Mouse (Mus musculus) CH12.LX (cell line): ENCODE data around the gene Acat1.

Experiments used
- CHD1 ChIP-seq: IDR thresholded peaks from 2 replicates; pipeline ENCODE4 v1.6.1; 2012; ENCODE audit warnings: low read depth, low read length, improper control_type of control experiment, inconsistent platforms
- ELF1 ChIP-seq: IDR thresholded peaks from 2 replicates; pipeline ENCODE4 v1.6.1; 2014; ENCODE audit warnings: low read depth, mild to moderate bottlenecking, inconsistent platforms, low read length, improper control_type of control experiment
- EP300 ChIP-seq: IDR thresholded peaks from 2 replicates; pipeline ENCODE4 v1.6.1; 2011; ENCODE audit warnings: low read length, improper control_type of control experiment
- ETS1 ChIP-seq: conservative IDR thresholded peaks from 2 replicates; pipeline ENCODE4 v1.6.1; 2012; ENCODE audit warnings: low read depth, mild to moderate bottlenecking, inconsistent platforms, low read length, improper control_type of control experiment, moderate library complexity
- HCFC1 ChIP-seq: IDR thresholded peaks from 2 replicates; pipeline ENCODE4 v1.6.1; 2012; ENCODE audit warnings: low read depth, mild to moderate bottlenecking, inconsistent platforms, low read length, improper control_type of control experiment
- MAFK ChIP-seq: IDR thresholded peaks from 2 replicates; pipeline ENCODE4 v1.6.1; 2011; ENCODE audit warnings: low read length, improper control_type of control experiment; ENCODE audit not compliant: insufficient replicate concordance
- NELFE ChIP-seq: IDR thresholded peaks from 2 replicates; pipeline ENCODE4 v1.6.1; 2011; ENCODE audit warnings: low read depth, low read length, improper control_type of control experiment
- POLR2A ChIP-seq: IDR thresholded peaks from 2 replicates; pipeline ENCODE4 v1.6.1; 2011; ENCODE audit warnings: low read depth, mild to moderate bottlenecking, improper control_type of control experiment, low read length
- RCOR1 ChIP-seq: conservative IDR thresholded peaks from 2 replicates; pipeline ENCODE4 v1.6.1; 2012; ENCODE audit warnings: low read depth, mild to moderate bottlenecking, inconsistent platforms, low read length, improper control_type of control experiment
- TCF12 ChIP-seq: IDR thresholded peaks from 2 replicates; pipeline ENCODE4 v1.6.1; 2014; ENCODE audit warnings: low read depth, mild to moderate bottlenecking, inconsistent platforms, low read length, improper control_type of control experiment
- USF1 ChIP-seq: IDR thresholded peaks from 2 replicates; pipeline ENCODE4 v1.6.1; 2014; ENCODE audit warnings: low read depth, mild to moderate bottlenecking, inconsistent platforms, low read length, improper control_type of control experiment
- ZNF384 ChIP-seq: IDR thresholded peaks from 2 replicates; pipeline ENCODE4 v1.6.1; 2012; ENCODE audit warnings: low read depth, low read length, improper control_type of control experiment, inconsistent platforms

GRCm38 (mm10) chr9:53607816-53608215 lies 2.4 kb downstream of the Acat1 start:
- TF ChIP-seq MAFK (no peak), POLR2A (no peak), USF1 (no peak), RCOR1 (no peak), CHD1 (no peak), ZNF384 (no peak), TCF12 (no peak), EP300 (no peak), NELFE (no peak), ELF1 (no peak), ETS1 (no peak), HCFC1 (no peak)
